Mouse (Mus musculus) small intestine, adult 2 months (tissue): ENCODE measurements around the gene Ptprm.

Experiments used
- CTCF ChIP-seq: fragments of 200-500 bp; IDR thresholded peaks from 2 replicates; pipeline ENCODE4 v1.5.1; 2012; ENCODE audit warnings: low read depth, mild to moderate bottlenecking, control low read depth, inconsistent platforms, low read length, moderate library complexity, mixed read lengths; ENCODE audit not compliant: insufficient replicate concordance, insufficient read length; ENCODE audit errors: extremely low read depth
- POLR2A ChIP-seq: fragments of 200-500 bp; IDR thresholded peaks from 2 replicates; pipeline ENCODE4 v1.6.1; 2012; ENCODE audit warnings: low read depth, mild to moderate bottlenecking, control low read depth, inconsistent platforms, low read length, moderate library complexity

- TF ChIP-seq CTCF (no peak), POLR2A (no peak)
Observed at GRCm38 (mm10) chr17:66943539-66943938, 410.7 kb downstream of the Ptprm start.
